Mouse (Mus musculus) liver, embryonic 14.5 days (tissue): ENCODE measurements around the gene Psmd7.

Experiments used
- CTCF ChIP-seq: IDR thresholded peaks from 2 replicates; pipeline ENCODE4 v1.5.1; 2016; ENCODE audit warnings: antibody characterized with exemption, low read depth, control low read depth
- EP300 ChIP-seq: IDR thresholded peaks from 2 replicates; pipeline ENCODE4 v1.6.1; 2016; ENCODE audit warnings: antibody characterized with exemption, low read depth

DNA sequence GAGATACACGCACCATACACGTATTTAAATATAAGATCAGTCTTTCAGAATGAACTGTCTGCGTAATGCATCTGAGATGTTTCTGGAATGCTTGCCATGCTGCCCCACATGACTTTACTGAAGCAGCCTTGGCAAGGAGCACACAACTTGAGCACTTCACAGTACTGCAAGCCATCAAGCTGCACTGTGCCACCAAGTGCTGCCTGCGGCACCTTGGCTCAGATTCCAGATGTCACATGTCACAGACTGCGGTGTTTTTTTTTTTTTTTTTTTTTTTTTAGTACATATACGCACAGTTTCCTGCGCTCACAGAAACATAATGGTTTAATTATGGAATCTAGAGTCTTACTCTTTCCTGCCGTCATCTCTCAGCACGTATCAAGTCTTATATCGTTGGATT is 30.2 kb upstream of the Psmd7 start:
- no peak for TF ChIP-seq CTCF
- TF ChIP-seq EP300: no peak
